12 mouse cellular contexts compared by ENCODE assay signal in genomic region chr2:44304971-44305808, GRCm38 (mm10).
DNase-seq lines count a peak whose midpoint lies in the region; ATAC-seq lines count a peak whose summit lies in the region.
"Had no signal": no experiment of that assay in that cellular context is flagged by ENCODE, and none has a peak within 500 bp of the region (broad histone marks: within the 10 kb centered on the region; RNA-seq: fewer than 3 reads in every experiment).

No protein-coding gene starts in this region.

- H3K4me3 ChIP-seq in hindbrain, embryonic 14.5 days (replicated peaks; ENCODE audit: low read length) = no peak overlapping the region
- H3K4me3 ChIP-seq in neural tube, embryonic 15.5 days (replicated peaks) = no peak overlapping the region; the same call in 1 of the 2 replicates
- H3K4me3 ChIP-seq: liver, embryonic 13.5 days; megakaryocyte, embryonic 14.5 days had no signal

- peak; percentile 34 for DNase-seq in embryo, embryonic 11 days
- no peak for DNase-seq in embryo, embryonic 9.5 days (ENCODE audit: extremely low spot score)
- peak; percentile 40 for DNase-seq in left cerebral cortex, postnatal 4 days
- DNase-seq in left cerebral cortex, postnatal 14 days (ENCODE audit: low spot score in 2 of 2) = no peak
- peak; percentile 45 for DNase-seq in hindbrain, embryonic 14.5 days (ENCODE audit: low spot score)
- no peak for DNase-seq in cerebellum, adult 18-20 months
- no peak for DNase-seq in thymus, postnatal 0 days (ENCODE audit: low spot score)
- DNase-seq: adrenal gland, postnatal 14 days; liver, embryonic 13.5 days; right cerebral cortex, adult 18-20 months had no signal

- H3K27ac ChIP-seq in hindbrain, embryonic 14.5 days = 0 out of 2 replicates have a peak overlapping the region, but pooled peaks have one; percentile 23
- 0 out of 2 replicates have a peak overlapping the region, but pooled peaks have one; percentile 37 for H3K27ac ChIP-seq in neural tube, embryonic 15.5 days (replicated peaks)
- H3K27ac ChIP-seq: liver, embryonic 13.5 days had no signal

- H3K4me1 ChIP-seq in hindbrain, embryonic 14.5 days (replicated peaks; ENCODE audit: control insufficient read depth, insufficient read depth, low read length) = peaks cover 15% of the 10 kb centered on the region; the same call in 1 of the 2 replicates
- peaks cover 13% of the 10 kb centered on the region for H3K4me1 ChIP-seq in neural tube, embryonic 15.5 days
- H3K4me1 ChIP-seq: megakaryocyte, embryonic 14.5 days had no signal

- 0 out of 2 replicates have a peak overlapping the region, but pooled peaks have one; percentile 22 for H3K9ac ChIP-seq in hindbrain, embryonic 14.5 days
- H3K9ac ChIP-seq in neural tube, embryonic 15.5 days (replicated peaks) = no peak overlapping the region
- H3K9ac ChIP-seq: liver, embryonic 13.5 days had no signal

- WGBS in hindbrain, embryonic 14.5 days = 27% methylated on average over 17 of the region's 17 CpGs
- WGBS in neural tube, embryonic 15.5 days = 34% methylated on average over 17 of the region's 17 CpGs

- intact Hi-C loops in left cerebral cortex, postnatal 4 days (cut with DNase I) = loop anchor here (10.0 kb wide), 1 partner anchor 800 kb away; no protein-coding TSS in a partner anchor
- intact Hi-C loops in left cerebral cortex, postnatal 14 days (cut with DNase I) = loop anchor here (10.0 kb wide), 1 partner anchor 250 kb away; no protein-coding TSS in a partner anchor

- no peaks in the 10 kb centered on the region for H3K9me3 ChIP-seq in hindbrain, embryonic 14.5 days (ENCODE audit: control insufficient read depth, low read length)
- H3K9me3 ChIP-seq in neural tube, embryonic 15.5 days (replicated peaks) = no peaks in the 10 kb centered on the region
- H3K9me3 ChIP-seq: liver, embryonic 13.5 days; megakaryocyte, embryonic 14.5 days had no signal

- H3K4me2 ChIP-seq in hindbrain, embryonic 14.5 days (replicated peaks) = peak overlapping the region; percentile 26
- peak overlapping the region; percentile 40 for H3K4me2 ChIP-seq in neural tube, embryonic 15.5 days
- H3K4me2 ChIP-seq: liver, embryonic 13.5 days had no signal

- no peaks in the 10 kb centered on the region for H3K36me3 ChIP-seq in hindbrain, embryonic 14.5 days (replicated peaks; ENCODE audit: control insufficient read depth, insufficient read depth)
- H3K36me3 ChIP-seq in neural tube, embryonic 15.5 days = no peaks in the 10 kb centered on the region
- H3K36me3 ChIP-seq: liver, embryonic 13.5 days had no signal

- ATAC-seq in hindbrain, embryonic 14.5 days (ENCODE audit: low FRiP score) = peak; percentile 80; the same call in 1 of the 2 replicates
- ATAC-seq in neural tube, embryonic 15.5 days (ENCODE audit: low FRiP score) = no peak; the same call in 1 of the 2 replicates

- no peaks in the 10 kb centered on the region for H3K27me3 ChIP-seq in hindbrain, embryonic 14.5 days (ENCODE audit: control insufficient read depth, insufficient read depth, low read length)
- no peaks in the 10 kb centered on the region for H3K27me3 ChIP-seq in neural tube, embryonic 15.5 days (replicated peaks)
- H3K27me3 ChIP-seq: liver, embryonic 13.5 days; megakaryocyte, embryonic 14.5 days had no signal

Comparison
In these comparisons a context has a peak if more than half of its experiments do, and no peak if none do; other contexts are left out.
1. DNase-seq: peak in embryo, embryonic 11 days (single experiment), left cerebral cortex, postnatal 4 days (single experiment) and hindbrain, embryonic 14.5 days (single experiment); none in embryo, embryonic 9.5 days (single experiment), left cerebral cortex, postnatal 14 days (0 of 2), cerebellum, adult 18-20 months (0 of 2) and thymus, postnatal 0 days (single experiment).